Mouse (Mus musculus) adipocyte (in vitro differentiated cells): ENCODE results near the gene 4930447F04Rik.

ENCODE experiments used
- DNase-seq: peaks from one replicate; pipeline ENCODE4 v3.0.0-alpha.2; 2016; ENCODE audit warnings: low spot score

4930447F04Rik gene

DNA sequence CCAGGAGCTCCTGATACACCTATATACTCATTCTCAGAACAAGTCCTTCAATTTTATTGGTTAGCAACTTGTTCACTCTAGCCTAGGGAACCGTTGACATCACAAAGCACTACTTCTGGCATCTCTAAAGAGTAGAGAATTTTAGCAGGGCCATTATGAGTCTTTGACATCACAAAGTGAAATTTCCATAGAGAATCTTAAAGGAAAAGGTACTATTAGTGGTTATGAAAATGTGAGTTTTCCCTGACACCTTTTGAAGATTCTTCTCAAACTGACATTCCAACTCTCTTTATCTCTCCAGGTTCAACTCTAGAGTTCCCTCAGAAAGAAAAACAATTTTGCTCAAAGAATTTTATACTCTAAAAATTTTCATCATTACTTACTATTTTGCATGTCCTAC, at the start of gene 4930447F04Rik:
4930447F04Rik (minus strand) TSS at position 101 of the 400 bp plus-strand sequence.
- no peak for DNase-seq
